Mouse (Mus musculus): Measurements from ENCODE around the gene Hhipl2. TPM values are rescaled to one million over a fixed set of nuclear protein-coding genes. Genes with fewer than 3 reads are reported as not detected.

Gene Hhipl2
- polyA plus RNA-seq, 1 experiment, result 1.6 TPM

DNA sequence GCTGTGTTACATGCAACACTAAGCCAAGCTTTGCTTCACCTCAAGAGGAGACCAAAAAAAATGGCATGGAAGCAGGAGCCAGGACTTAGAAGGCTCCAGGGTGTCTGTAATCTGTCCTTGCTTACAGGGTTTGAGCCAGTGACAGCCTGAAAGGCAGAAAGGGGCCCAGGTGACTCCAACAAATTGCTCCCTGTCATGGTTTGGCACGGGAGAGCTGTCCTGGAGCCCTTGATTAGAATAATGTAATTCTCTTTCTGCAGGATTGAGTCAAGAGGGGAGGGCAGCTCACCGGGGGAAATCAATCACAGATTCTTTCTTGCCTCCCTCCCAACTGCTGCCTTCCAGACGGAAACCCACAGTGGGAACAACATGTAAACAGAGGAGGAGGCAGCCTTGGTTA is 35.1 kb downstream of the Hhipl2 start:
- H3K4me1 ChIP-seq (replicated peaks; ENCODE audit: control insufficient read depth, insufficient read depth, low read length), result no peaks in the 10 kb centered on the region
- no peak for DNase-seq
- H3K4me3 ChIP-seq (ENCODE audit: control insufficient read depth, insufficient read depth, low read length), result no peak overlapping the region
- no peak for TF ChIP-seq POLR2A (IDR thresholded peaks at IDR 0.05; ENCODE audit: control insufficient read depth, extremely low read depth, insufficient read depth, low read length, poor library complexity)
- no peak for TF ChIP-seq CTCF (IDR thresholded peaks at IDR 0.05; ENCODE audit: borderline replicate concordance, control insufficient read depth, extremely low read depth, insufficient read depth, low read length, poor library complexity)
- H3K27ac ChIP-seq (ENCODE audit: control insufficient read depth, insufficient read depth, low read length), result no peak overlapping the region
- no peaks in the 10 kb centered on the region for H3K36me3 ChIP-seq (ENCODE audit: control insufficient read depth, insufficient read depth, low read length)
- 63% methylated on average over 3 of the region's 3 CpGs for WGBS
- no peaks in the 10 kb centered on the region for H3K27me3 ChIP-seq (ENCODE audit: control insufficient read depth, insufficient read depth, low read length)

Other genes with a start within 250 kb of the Hhipl2 start
- gene Disp1, start 196.7 kb upstream of the Hhipl2 start, polyA plus RNA-seq (2012; rRNA removed), result 28.9 and 29.7 TPM in 2 replicates
- gene Aida, start 121.6 kb upstream of the Hhipl2 start, polyA plus RNA-seq (2012; rRNA removed), result 19.8 and 24.7 TPM in 2 replicates
- gene Brox, start 120.9 kb upstream of the Hhipl2 start, polyA plus RNA-seq (2012; rRNA removed), result 30.8 and 34.2 TPM in 2 replicates
- 101 and 105 TPM in 2 replicates for gene Mia3, start 48.7 kb upstream of the Hhipl2 start, polyA plus RNA-seq (2012; rRNA removed)
- gene Taf1a, start 29.2 kb upstream of the Hhipl2 start, polyA plus RNA-seq (2012; rRNA removed), result 12.8 and 14.4 TPM in 2 replicates